Mouse (Mus musculus) G1E (cell line): ENCODE data around the gene Muc5ac. TPM values are rescaled to one million over a fixed set of nuclear protein-coding genes. Genes with fewer than 3 reads are reported as not detected.

Experiments used
- ATAC-seq: 2 replicates; pipeline ENCODE4 v1.8.0; 2016; ENCODE audit warnings: mild to moderate bottlenecking; ENCODE audit not compliant: insufficient number of reproducible peaks, poor library complexity, low FRiP score, severe bottlenecking; ENCODE audit errors: extremely low read depth
- DNase-seq: peaks from one replicate; pipeline ENCODE4 v3.0.0; 2012; ENCODE audit warnings: low spot score
- H3K27me3 ChIP-seq: 2 replicates; pipeline ENCODE4 v1.6.1; 2012; ENCODE audit warnings: mild to moderate bottlenecking, low read length, inconsistent platforms; ENCODE audit not compliant: insufficient read depth
- H3K36me3 ChIP-seq: replicated peaks from 2 replicates; pipeline ENCODE3; 2012; ENCODE audit warnings: mild to moderate bottlenecking, inconsistent platforms
- H3K4me1 ChIP-seq: 2 replicates; pipeline ENCODE4 v1.6.1; 2012; ENCODE audit warnings: low read depth, low read length, inconsistent platforms, mixed read lengths; ENCODE audit not compliant: insufficient read depth
- H3K4me3 ChIP-seq: 2 replicates; pipeline ENCODE4 v1.5.1; 2012; ENCODE audit warnings: low read depth, mild to moderate bottlenecking, inconsistent platforms, low read length, moderate library complexity, mixed read lengths
- H3K9me3 ChIP-seq: replicated peaks from 2 replicates; pipeline ENCODE4 v1.6.1; 2012; ENCODE audit warnings: inconsistent platforms
- CTCF ChIP-seq: IDR thresholded peaks from 2 replicates; pipeline ENCODE4 v1.5.1; 2012; ENCODE audit warnings: low read depth, low read length, inconsistent platforms, mixed read lengths
- GATA1 ChIP-seq: IDR thresholded peaks from 2 replicates; pipeline ENCODE4 v1.6.1; 2012; ENCODE audit warnings: borderline replicate concordance, low read length, inconsistent platforms, mixed read lengths
- GATA2 ChIP-seq: IDR thresholded peaks from 2 replicates; pipeline ENCODE4 v1.6.1; 2012; ENCODE audit warnings: low read depth, low read length, inconsistent platforms, borderline replicate concordance
- POLR2AphosphoS5 ChIP-seq: IDR thresholded peaks from 2 replicates; pipeline ENCODE4 v1.6.1; 2012; ENCODE audit warnings: low read depth, low read length, inconsistent platforms; ENCODE audit not compliant: insufficient replicate concordance
- TAL1 ChIP-seq: conservative IDR thresholded peaks from 2 replicates; pipeline ENCODE4 v1.6.1; 2012; ENCODE audit warnings: low read depth, low read length, inconsistent platforms, mixed read lengths
- polyA plus RNA-seq: library from polyadenylated mRNA; stranded (reverse); fragments of >175 nt; gene quantifications from 2 replicates; pipeline ENCODE4 v1.2.3, GENCODE M21; 2012
- total RNA-seq, 2 experiments: library from RNA; stranded (forward) in 1 of 2; stranded (reverse) in 1 of 2; fragments of 200-1000 nt in 1 of 2; fragments of >200 nt in 1 of 2; fragmentation: Nextera tagmentation in 1 of 2; gene quantifications; 2 replicates each; pipeline ENCODE4 v1.2.3; 2014 to 2017

The Muc5ac gene
- total and polyA plus RNA-seq, 3 experiments = under 0.01 TPM; not detected in 2

DNA sequence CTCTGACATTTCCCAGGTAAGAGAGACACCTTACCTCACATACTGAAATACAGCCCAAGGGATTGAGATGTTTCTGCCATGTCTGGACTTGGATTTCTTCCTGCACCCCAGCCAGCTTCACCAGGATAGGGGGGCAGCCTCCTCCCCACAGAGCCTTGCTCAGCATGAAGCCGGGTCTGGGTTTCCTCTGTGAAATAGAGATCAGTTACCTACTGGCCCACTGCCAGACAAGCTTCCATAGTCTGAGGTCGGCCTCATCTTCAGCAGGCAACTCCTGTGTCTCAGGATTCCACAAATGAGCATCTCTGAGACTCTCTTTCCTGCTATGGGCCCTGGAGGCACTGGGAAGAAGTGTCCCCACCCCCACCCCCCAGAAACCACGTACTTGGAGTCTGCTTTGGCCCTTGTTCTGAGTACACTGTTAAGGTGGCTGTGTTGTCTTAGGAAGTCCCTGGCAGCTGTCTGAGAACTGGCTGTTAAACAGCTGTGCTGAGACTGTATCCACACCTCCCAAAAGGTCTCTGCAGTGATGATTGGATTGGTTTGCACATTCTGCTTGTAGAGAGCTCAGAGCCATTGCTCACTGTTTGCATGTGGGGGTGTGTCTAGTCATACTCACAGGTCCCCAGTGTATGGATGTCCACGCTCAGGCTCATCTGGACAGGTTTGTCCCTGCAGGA, 34.0 kb downstream of the Muc5ac start:
- Histone ChIP-seq H3K4me3 (no peak overlapping the region), H3K36me3 (no peaks in the 10 kb centered on the region), H3K27me3 (peaks cover 42% of the 10 kb centered on the region), H3K4me1 (no peaks in the 10 kb centered on the region), H3K9me3 (no peaks in the 10 kb centered on the region)
- no peak for DNase-seq
- TF ChIP-seq CTCF (no peak), GATA1 (no peak), TAL1 (no peak), GATA2 (no peak)
- no peak for ATAC-seq

DNA sequence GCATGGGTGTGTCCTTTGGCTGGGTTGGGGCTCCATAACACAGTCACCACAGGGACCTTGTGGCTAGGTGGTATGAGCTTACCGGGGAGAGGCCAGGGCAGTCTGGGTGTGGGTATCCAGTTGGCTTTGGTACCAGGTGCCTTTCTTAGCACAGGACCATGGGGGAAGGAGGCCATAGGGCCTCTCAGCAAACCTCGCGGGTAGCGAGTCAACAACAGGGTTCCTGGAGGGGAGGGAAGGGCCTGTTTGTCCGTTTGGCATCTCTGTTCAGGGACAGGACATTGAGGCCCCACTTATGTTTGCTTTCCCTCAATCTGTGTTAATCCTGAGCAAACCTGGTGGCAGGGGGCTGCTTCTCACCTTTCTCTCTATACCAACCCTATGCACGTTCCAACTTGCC, 34.9 kb downstream of the Muc5ac start:
- no peak for ATAC-seq
- no peaks in the 10 kb centered on the region for H3K9me3 ChIP-seq
- H3K27me3 ChIP-seq = peaks cover 35% of the 10 kb centered on the region
- no peak for DNase-seq
- TF ChIP-seq GATA2 (no peak), GATA1 (no peak), POLR2AphosphoS5 (no peak), CTCF (no peak), TAL1 (no peak)
- no peaks in the 10 kb centered on the region for H3K36me3 ChIP-seq
- H3K4me1 ChIP-seq = no peaks in the 10 kb centered on the region
- no peak overlapping the region for H3K4me3 ChIP-seq

DNA sequence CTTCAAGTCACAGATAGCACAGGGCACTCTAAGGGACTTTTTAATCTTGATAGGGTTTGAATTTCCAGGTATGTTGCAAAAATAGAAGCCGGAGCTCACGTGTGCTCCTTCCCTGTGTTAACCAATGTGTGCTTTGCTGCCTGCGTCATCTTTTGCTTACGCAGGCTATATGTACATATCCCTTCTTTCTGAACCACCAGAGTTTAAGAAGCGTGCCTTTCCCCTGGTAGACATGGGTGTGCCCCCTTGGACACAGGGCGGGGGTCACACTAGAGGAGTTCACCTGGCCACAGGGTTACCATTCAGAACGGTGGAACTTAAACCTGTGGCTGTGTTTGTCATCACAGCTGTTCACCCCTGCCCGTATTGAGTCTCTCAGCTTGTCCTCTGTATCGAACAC, 35.6 kb downstream of the Muc5ac start:
- Histone ChIP-seq H3K4me1 (no peaks in the 10 kb centered on the region), H3K4me3 (no peak overlapping the region), H3K9me3 (no peaks in the 10 kb centered on the region), H3K27me3 (peaks cover 35% of the 10 kb centered on the region), H3K36me3 (no peaks in the 10 kb centered on the region)
- DNase-seq (no peak), ATAC-seq (no peak)
- no peak for TF ChIP-seq POLR2AphosphoS5
- TF ChIP-seq GATA2 = no peak
- no peak for TF ChIP-seq TAL1
- no peak for TF ChIP-seq CTCF
- no peak for TF ChIP-seq GATA1

DNA sequence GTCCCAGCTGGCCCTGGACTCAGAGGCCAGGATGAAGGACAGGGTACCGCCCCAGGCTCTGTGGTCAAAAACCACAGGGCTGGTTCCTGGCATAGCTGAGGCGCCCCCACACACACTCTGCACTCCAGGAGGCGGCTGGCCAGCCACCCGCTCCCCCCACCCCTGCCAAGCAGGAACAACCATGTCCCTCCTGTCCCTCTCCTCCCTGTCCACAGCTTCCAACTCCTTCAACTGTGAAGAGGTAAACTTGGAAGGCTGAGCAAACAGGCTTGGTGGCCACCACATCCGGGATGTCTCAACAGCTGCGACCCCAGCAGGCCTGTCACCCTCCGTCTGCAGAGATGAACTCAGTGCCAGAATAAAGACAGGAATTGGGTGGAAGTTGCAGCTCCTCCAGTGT, 47.2 kb downstream of the Muc5ac start:
- DNase-seq (no peak), ATAC-seq (no peak)
- Histone ChIP-seq H3K9me3 (no peaks in the 10 kb centered on the region), H3K4me1 (no peaks in the 10 kb centered on the region), H3K4me3 (no peak overlapping the region), H3K27me3 (peaks cover 21% of the 10 kb centered on the region), H3K36me3 (no peaks in the 10 kb centered on the region)
- no peak for TF ChIP-seq POLR2AphosphoS5
- TF ChIP-seq GATA1 = no peak
- no peak for TF ChIP-seq GATA2
- TF ChIP-seq CTCF = no peak
- no peak for TF ChIP-seq TAL1

DNA sequence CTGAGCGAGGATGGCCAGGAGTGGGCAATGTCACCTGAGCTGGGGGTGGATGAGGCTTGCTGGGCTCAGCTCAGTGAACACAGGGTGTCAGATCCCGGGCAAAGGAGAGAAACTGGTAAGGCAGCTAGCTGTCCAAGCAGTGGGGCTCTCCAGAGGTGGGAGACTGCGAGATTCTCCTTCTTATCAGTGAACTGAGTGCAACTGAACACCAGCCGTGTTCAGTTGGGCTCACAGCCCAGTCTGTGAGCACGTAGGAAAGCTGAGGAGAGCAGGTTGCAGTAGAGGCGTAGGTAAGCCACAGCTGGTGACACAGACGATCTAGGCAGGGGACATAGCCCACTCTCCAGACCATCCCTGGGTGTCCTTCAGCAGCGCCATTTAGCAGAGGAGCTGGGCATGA, 47.7 kb downstream of the Muc5ac start:
- DNase-seq (no peak), ATAC-seq (no peak)
- peaks cover 21% of the 10 kb centered on the region for H3K27me3 ChIP-seq
- no peak for TF ChIP-seq TAL1
- TF ChIP-seq GATA2 = no peak
- TF ChIP-seq GATA1 = no peak
- TF ChIP-seq CTCF = no peak
- TF ChIP-seq POLR2AphosphoS5 = no peak
- H3K9me3 ChIP-seq = no peaks in the 10 kb centered on the region
- no peaks in the 10 kb centered on the region for H3K36me3 ChIP-seq
- no peaks in the 10 kb centered on the region for H3K4me1 ChIP-seq
- no peak overlapping the region for H3K4me3 ChIP-seq

DNA sequence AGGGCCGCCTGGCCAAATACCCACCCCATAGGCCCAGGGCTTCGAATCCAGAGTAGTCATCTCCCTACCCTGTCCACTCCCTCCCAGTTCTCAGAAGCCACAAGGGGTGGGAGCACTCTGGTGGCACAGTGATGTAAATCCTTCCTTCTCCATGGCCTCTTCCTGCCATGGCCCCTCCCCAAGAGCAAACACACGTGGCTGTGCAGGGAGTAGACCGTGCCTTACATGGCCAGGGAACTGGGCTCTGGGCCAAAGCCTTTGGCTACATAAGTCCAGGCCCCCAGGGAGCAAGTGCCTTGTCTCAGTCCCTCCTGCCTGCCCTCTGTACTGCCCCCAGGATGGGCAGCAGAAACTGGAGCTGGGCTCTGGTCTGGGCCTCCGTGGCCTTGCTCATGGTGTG, 50.0 kb downstream of the Muc5ac start, which contains the start of gene Muc5b:
TSS of gene Muc5b (plus strand) at position 292 of the 400 bp plus-strand sequence.
- Histone ChIP-seq H3K4me1 (no peaks in the 10 kb centered on the region), H3K27me3 (peaks cover 30% of the 10 kb centered on the region), H3K9me3 (no peaks in the 10 kb centered on the region), H3K4me3 (no peak within 1 kb of the TSS), H3K36me3 (no peaks in the 10 kb centered on the region)
- TF ChIP-seq GATA1 = no peak
- no peak for TF ChIP-seq POLR2AphosphoS5
- no peak for TF ChIP-seq GATA2
- no peak for TF ChIP-seq CTCF
- no peak for TF ChIP-seq TAL1
- ATAC-seq (no peak), DNase-seq (no peak)
